Mouse (Mus musculus): ENCODE measurements around the gene Soat2. TPM values are rescaled to one million over a fixed set of nuclear protein-coding genes. Genes with fewer than 3 reads are reported as not detected.

Gene Soat2
- 27.5 and 36.5 TPM in 2 replicates for total RNA-seq (2014; rRNA removed)
- polyA plus RNA-seq (2012; rRNA removed) = 54.9 and 80.8 TPM in 2 replicates

GRCm38 (mm10) chr15:102150301-102151135 lies at the start of gene Soat2:
Gene Soat2 (plus strand): TSS chr15:102150526.
- WGBS = 4% methylated on average over 20 of the region's 20 CpGs
- H3K79me2 ChIP-seq (ENCODE audit: control insufficient read depth, insufficient read depth, low read length) = no peaks in the 10 kb centered on the region
- DNase-seq (ENCODE audit: extremely low read depth, low read depth, low spot score) = peak; percentile 88
- H3K36me3 ChIP-seq (ENCODE audit: control insufficient read depth, insufficient read depth, low read length) = no peaks in the 10 kb centered on the region; the same call in 1 of the 2 replicates
- H3K4me1 ChIP-seq (ENCODE audit: control insufficient read depth, insufficient read depth, low read length) = peaks cover 17% of the 10 kb centered on the region
- no peak for TF ChIP-seq POLR2A (IDR thresholded peaks at IDR 0.05; ENCODE audit: extremely low read depth, insufficient read depth, low read length)
- no peak for TF ChIP-seq CTCF (IDR thresholded peaks at IDR 0.05; ENCODE audit: low read depth, low read length)
- peak within 1 kb of the TSS; percentile 98 for H3K27ac ChIP-seq (replicated peaks; ENCODE audit: insufficient read depth, low read depth, low read length)
- H3K4me3 ChIP-seq (ENCODE audit: insufficient read depth, low read depth, low read length) = peak within 1 kb of the TSS; percentile 62
- H3K9ac ChIP-seq (ENCODE audit: low read depth, low read length) = peak within 1 kb of the TSS; percentile 74
- no peaks in the 10 kb centered on the region for H3K27me3 ChIP-seq (ENCODE audit: control insufficient read depth, insufficient read depth, low read length)

- 13% methylated on average over 10 of the region's 10 CpGs for WGBS
- peak overlapping the region; percentile 55 for H3K9ac ChIP-seq (ENCODE audit: low read depth, low read length)
- peak; percentile 62 for DNase-seq (ENCODE audit: extremely low read depth, low read depth, low spot score)
- H3K4me3 ChIP-seq (ENCODE audit: insufficient read depth, low read depth, low read length) = peak overlapping the region; percentile 85
- H3K27ac ChIP-seq (replicated peaks; ENCODE audit: insufficient read depth, low read depth, low read length) = peak overlapping the region; percentile 92
- H3K27me3 ChIP-seq (ENCODE audit: control insufficient read depth, insufficient read depth, low read length) = no peaks in the 10 kb centered on the region
- peak; percentile 43 for TF ChIP-seq CTCF (IDR thresholded peaks at IDR 0.05; ENCODE audit: low read depth, low read length)
- TF ChIP-seq POLR2A (IDR thresholded peaks at IDR 0.05; ENCODE audit: extremely low read depth, insufficient read depth, low read length) = no peak
- H3K79me2 ChIP-seq (ENCODE audit: control insufficient read depth, insufficient read depth, low read length) = peaks cover 5% of the 10 kb centered on the region; the same call in 1 of the 2 replicates
- peaks cover under 1% of the 10 kb centered on the region; the same call in 1 of the 2 replicates for H3K36me3 ChIP-seq (ENCODE audit: control insufficient read depth, insufficient read depth, low read length)
- peaks cover 46% of the 10 kb centered on the region for H3K4me1 ChIP-seq (ENCODE audit: control insufficient read depth, insufficient read depth, low read length)
Measured at GRCm38 (mm10) chr15:102100996-102101671, 49.2 kb upstream of the Soat2 start.

GRCm38 (mm10) chr15:102101672-102102541 lies 48.4 kb upstream of the Soat2 start:
- peak overlapping the region; percentile 65 for H3K4me3 ChIP-seq (ENCODE audit: insufficient read depth, low read depth, low read length)
- DNase-seq (ENCODE audit: extremely low read depth, low read depth, low spot score) = peak; percentile 58
- H3K9ac ChIP-seq (ENCODE audit: low read depth, low read length) = peak overlapping the region; percentile 77
- no peak for TF ChIP-seq POLR2A (IDR thresholded peaks at IDR 0.05; ENCODE audit: extremely low read depth, insufficient read depth, low read length)
- no peak for TF ChIP-seq CTCF (IDR thresholded peaks at IDR 0.05; ENCODE audit: low read depth, low read length)
- WGBS = 40% methylated on average over 11 of the region's 11 CpGs
- peaks cover 5% of the 10 kb centered on the region; the same call in 1 of the 2 replicates for H3K79me2 ChIP-seq (ENCODE audit: control insufficient read depth, insufficient read depth, low read length)
- H3K27me3 ChIP-seq (ENCODE audit: control insufficient read depth, insufficient read depth, low read length) = no peaks in the 10 kb centered on the region
- H3K36me3 ChIP-seq (ENCODE audit: control insufficient read depth, insufficient read depth, low read length) = peaks cover 3% of the 10 kb centered on the region; the same call in 1 of the 2 replicates
- H3K4me1 ChIP-seq (ENCODE audit: control insufficient read depth, insufficient read depth, low read length) = peaks cover 53% of the 10 kb centered on the region
- H3K27ac ChIP-seq (replicated peaks; ENCODE audit: insufficient read depth, low read depth, low read length) = peak overlapping the region; percentile 92

GRCm38 (mm10) chr15:102102548-102103121 lies 47.7 kb upstream of the Soat2 start:
- TF ChIP-seq POLR2A (IDR thresholded peaks at IDR 0.05; ENCODE audit: extremely low read depth, insufficient read depth, low read length) (peak; percentile 38; the same call in 1 of the 2 replicates), CTCF (IDR thresholded peaks at IDR 0.05; ENCODE audit: low read depth, low read length) (no peak)
- Histone ChIP-seq H3K9ac (ENCODE audit: low read depth, low read length) (peak overlapping the region; percentile 77), H3K4me3 (ENCODE audit: insufficient read depth, low read depth, low read length) (peak overlapping the region; percentile 65), H3K27ac (replicated peaks; ENCODE audit: insufficient read depth, low read depth, low read length) (peak overlapping the region; percentile 92), H3K4me1 (ENCODE audit: control insufficient read depth, insufficient read depth, low read length) (peaks cover 49% of the 10 kb centered on the region), H3K79me2 (ENCODE audit: control insufficient read depth, insufficient read depth, low read length) (peaks cover 5% of the 10 kb centered on the region; the same call in 1 of the 2 replicates), H3K36me3 (ENCODE audit: control insufficient read depth, insufficient read depth, low read length) (peaks cover 8% of the 10 kb centered on the region), H3K27me3 (ENCODE audit: control insufficient read depth, insufficient read depth, low read length) (no peaks in the 10 kb centered on the region)
- WGBS = 8% methylated on average over 6 of the region's 6 CpGs
- no peak for DNase-seq (ENCODE audit: extremely low read depth, low read depth, low spot score)
